Mouse (Mus musculus) layer of hippocampus, adult 18-20 months (tissue): Measurements from ENCODE around the gene Cyp11a1. TPM values are rescaled to one million over a fixed set of nuclear protein-coding genes. Genes with fewer than 3 reads are reported as not detected.

Experiments used
- DNase-seq, 2 experiments: peaks; one replicate each; pipeline ENCODE4 v3.0.0; 2022; ENCODE audit warnings: low spot score in 2 of 2
- total RNA-seq, 2 experiments: library from RNA; stranded (reverse); gene quantifications; 2 replicates each; pipeline ENCODE4 v1.2.3; 2021

Gene Cyp11a1
- total RNA-seq, 2 experiments from 2014 or later, result 0.94 to 1.7 TPM

DNA sequence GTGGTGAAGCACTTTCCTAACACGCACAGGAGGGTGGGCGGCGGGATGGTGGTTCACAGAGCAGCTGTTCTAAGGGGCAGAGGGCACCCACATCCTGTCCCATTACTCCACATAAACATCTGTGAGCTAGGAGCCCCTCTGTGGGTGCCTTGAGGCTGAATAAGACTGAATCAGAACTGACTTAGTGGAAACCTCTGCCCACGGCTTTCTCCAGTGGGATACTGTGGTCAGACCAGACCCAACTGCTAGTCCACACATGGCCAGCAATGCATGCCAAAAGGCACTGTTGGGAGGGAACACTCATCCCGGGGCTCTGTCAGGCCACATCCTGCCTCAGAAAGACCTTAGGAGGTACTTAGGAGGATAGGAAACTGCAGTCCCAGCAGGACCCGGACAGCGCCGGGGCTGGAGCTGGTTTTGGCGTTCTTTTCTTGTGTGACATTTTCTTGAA, 34.0 kb upstream of the Cyp11a1 start:
- no peak for DNase-seq

DNA sequence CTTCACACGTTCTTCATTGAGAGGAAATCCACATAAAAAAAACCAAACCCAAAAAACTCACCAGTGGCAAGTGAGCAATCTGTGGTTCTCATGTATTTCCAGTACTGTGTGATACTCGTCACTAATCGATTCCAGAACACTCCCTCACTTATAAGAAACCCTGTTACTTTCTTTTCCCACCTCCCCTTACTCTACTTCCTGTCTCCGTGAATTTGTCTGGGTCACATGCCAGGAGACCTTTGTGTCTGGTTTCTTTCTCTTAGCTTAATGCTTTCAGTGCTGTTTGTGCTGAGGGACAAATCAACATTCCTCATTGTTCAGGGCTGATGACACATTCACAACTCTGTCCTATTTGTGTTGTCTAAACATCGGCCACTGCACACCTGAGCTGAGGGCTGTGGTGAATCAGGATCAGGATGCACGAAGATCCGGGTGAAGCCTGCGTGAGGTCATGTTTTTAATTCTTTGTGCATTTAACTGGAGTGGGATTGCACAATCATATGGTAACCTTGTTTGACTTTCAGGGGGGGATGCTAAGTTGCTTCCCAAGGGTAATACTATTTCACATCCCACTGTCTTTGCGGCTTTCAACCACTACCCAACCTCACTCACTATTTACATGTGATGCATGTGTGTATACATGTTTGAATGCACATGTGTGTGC, 33.3 kb upstream of the Cyp11a1 start:
- DNase-seq, result no peak

DNA sequence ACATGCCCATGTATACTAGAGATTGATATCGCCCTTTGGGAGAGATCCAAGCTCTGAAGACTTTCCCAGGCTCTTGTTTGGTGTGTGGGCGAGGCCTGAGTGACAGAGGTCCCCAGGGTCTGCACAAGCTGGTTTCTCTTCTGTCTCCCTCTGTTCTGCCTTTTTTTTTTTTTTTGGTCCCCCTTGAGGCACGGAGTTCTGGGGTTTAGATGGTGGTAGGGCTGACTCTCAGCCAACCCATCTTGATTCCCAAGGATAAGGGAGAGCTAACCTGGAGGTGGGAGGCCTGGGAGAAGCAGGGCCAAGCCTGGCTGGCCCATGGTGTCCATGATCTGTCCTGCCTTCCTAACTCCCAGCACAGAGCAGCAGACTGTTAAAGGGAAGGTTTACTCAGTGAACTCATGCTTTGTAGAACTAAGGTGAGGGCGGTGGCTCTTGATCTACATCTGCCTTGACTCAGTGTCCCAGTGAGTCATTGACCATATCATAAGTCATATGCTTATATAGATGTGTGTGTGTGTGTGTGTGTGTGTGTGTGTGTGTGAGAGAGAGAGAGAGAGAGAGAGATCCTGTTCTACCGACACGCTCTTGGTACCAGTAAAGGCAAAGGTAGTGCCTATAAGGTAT, 32.7 kb upstream of the Cyp11a1 start:
- no peak for DNase-seq

DNA sequence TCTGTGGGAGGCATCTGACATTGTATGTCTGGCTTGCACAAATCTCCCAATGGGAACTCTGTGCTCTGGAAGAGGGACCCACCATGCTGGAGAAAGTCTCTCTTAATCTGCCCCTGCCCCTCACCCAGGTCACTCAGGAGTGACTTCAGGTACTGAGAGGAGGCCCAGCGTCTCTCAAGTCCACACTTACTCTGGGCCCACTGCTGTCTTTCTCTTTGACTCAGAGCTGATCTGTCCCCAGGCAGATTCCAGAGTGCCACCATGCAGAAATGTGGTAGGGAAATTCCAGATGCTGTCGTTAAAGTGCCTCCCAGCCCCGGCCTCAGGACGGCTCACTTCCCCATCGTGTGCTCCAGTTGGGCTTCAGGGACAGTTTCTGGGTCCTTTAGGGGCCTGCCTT, 32.0 kb upstream of the Cyp11a1 start:
- DNase-seq, result no peak

DNA sequence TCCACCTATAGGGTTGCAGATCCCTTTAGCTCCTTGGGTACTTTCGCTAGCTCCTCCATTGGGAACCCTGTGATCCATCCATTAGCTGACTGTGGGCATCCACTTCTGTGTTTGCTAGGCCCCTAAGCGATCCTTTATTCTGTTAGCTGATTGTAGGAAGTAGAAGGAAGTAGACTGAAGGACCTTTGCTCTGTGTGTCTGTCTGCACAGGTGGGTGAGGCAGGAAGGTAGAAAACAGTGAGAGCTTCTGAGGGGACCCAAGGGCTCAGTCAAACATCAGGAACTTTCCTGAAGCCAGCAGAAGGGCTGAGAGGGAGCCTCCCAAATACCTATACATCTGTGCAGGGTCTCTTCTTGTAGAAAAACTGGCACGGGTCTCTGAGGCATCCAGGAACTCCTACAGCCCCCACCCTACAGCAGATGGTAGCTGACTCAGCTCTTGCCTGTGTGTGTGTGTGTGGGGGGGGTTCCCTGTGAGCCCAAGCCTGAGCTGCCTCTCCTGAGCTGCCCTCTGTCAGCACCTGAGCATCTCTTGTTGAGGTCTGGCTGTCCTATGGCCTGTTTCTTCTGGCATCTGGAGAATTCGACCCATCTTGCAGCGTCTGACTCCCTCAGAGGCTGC, 30.9 kb upstream of the Cyp11a1 start:
- DNase-seq, result peak in 1 of 2 experiments; percentile 44

DNA sequence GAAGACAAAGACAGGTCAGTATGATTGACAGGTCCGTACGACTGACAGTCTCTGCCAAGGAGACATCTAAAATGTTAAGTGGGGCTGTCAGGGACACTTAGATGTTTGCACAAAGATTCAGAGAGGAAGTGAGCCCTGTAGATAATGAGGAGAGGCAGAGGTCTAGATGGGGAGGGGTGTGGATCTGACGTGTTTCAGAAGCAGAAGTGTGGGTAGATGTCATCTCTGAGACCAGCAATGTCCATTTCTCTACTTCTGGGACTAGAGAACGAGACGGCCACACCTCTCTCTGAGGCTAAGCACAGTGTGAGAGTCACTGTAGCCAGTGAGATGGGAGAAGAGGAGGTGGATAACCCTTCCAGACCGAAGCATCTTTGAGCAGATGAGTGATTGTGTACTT, 28.2 kb upstream of the Cyp11a1 start:
- DNase-seq, result no peak

DNA sequence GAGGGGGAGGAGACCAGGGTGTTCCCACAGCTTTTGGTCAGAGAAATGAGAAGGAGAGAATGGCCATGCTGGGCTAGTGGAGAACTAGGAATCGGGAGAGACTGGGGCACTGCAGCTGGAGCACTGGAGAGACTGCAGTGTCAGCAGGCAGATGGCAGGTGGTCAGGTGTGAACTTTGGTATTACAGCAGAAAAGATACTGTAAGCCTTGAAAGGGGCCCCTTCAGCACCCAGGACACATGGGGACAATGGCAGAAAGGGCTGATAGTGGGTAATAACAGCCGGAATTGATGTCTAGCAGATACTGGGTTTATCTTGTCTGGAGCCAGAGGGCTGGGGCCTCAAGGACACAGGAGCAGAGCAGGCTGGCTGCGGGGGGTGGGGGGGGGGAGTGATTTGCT, 27.4 kb upstream of the Cyp11a1 start:
- no peak for DNase-seq

DNA sequence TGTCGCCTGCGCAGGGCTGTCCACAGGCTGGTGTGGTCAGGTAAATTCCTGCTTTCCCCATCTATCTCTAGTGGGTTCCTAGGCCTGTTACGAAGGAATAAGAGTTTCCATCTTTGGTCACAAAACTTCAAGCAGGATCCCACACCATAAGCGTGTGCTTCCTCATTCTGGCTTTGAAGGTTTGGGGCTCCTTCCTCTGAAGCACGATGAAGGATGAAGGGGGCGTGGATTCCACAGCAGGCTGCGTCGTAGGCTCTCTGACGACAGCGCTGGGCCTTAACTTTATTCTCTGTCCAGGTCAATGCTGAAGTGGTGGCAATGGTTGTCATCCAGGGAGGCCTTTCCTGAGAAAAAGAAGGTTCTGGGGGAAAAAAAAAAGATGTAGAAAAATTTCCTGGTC, 25.6 kb upstream of the Cyp11a1 start:
- no peak for DNase-seq

DNA sequence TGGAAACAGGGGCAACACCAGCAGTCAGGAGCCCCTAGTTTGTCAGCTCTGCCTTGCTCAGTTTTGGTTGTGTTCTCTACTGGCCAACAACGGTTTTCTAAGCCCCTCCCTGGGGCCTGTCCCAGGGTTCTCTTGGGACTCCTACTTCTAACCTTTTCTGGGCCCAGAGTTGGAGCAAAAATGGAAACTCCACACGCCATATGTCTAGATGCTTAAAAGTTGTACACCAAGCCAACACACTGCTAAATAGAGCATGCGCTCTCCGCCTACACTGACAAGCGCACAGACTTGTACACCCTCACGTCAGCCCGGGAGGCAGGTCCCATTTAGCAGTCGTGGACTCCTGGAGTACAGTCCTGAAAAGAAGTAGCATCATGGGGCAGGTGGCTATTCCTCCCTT, 20.9 kb upstream of the Cyp11a1 start:
- peak; percentile 69 to 88 for DNase-seq

DNA sequence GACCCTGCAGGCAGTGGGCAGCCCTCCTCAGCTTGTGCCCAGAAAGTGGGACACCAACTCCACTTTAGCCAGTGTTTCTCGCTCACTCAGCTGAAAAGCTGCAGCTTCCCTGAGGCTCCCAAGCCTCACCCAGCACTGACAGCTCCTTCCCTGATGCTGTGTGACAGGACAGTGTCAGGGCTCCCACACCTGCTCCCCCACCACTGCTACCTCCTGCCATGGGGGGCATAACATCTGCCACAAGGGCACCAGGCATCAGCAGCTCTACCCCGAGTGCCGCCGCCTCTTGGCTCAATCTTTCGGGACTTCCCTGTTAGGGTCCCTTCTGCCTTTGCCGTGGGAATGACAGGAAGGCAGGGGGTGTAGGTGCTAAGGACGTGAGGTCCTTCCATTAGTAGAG, 19.9 kb upstream of the Cyp11a1 start:
- DNase-seq, result no peak

DNA sequence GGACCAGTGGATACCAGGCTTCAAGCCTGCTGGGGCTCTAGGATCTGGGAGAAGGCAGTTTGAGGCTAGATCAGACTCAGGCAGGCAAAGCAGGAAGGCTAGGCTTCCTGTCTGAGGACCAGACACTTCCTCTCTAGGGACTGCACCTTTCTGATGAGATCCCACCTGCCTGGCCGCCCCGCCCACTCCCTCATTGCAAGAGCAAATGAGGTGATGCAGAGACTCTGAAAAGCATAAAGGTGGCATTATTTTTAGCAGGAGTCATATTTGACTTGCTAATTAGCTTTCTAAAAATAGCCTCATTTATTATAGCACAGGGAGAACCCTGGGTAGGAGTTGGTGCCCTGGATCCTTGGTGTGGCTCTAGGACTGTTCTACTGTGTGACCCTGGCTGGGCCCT, 18.1 kb upstream of the Cyp11a1 start:
- DNase-seq, result no peak

DNA sequence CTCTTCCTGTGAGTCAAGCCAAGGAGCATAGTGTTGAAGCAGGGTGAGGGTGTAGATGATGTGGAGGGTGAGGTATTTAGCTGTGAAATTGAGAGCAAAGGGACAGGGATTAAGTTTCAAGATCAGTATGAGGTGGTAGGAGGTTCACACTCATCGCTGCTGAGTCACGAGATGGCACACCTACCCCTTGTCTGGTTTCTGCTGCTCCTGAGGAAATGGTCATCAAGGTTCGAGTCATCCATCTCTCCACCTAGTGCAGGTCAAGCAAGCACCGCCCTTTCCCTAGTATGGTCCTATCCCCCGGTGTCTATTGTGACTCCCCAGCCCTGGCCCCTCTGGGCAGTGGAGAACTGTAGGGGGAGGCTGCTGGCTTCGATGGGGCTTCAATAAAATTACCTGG, 16.9 kb upstream of the Cyp11a1 start:
- no peak for DNase-seq

DNA sequence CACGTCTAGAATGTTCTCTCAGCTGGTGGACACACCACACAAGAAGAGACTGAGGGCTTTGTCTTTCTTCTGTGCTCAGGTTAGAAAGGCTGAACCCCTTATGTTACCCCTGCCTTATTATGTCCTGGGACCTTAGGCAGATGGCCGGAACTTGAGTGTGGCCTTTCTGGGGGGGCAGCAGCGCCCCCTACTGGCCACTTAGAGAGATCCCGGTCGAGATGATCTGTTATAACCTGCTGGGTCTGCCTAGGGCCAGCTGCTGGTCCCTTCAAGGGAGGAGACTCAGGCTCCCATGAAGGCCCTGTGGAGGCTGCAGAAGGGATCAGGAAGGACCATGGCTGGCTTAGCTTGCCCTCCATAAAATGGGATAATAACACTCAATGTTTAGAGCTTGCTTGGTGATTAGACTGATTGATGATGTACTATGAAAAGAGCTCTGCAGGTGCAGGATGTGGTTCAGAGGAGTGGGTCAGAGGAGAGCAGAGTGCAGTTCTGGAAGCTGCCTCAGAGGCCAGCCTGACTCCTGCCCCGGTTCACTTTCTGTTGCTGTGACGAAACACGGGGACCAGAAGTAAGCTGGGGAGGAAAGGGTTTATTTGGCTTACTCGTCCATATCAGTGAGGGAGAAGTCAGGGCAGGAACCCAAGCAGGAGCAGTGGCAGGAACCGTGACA, 15.6 kb upstream of the Cyp11a1 start:
- DNase-seq, result peak in 1 of 2 experiments; percentile 47

DNA sequence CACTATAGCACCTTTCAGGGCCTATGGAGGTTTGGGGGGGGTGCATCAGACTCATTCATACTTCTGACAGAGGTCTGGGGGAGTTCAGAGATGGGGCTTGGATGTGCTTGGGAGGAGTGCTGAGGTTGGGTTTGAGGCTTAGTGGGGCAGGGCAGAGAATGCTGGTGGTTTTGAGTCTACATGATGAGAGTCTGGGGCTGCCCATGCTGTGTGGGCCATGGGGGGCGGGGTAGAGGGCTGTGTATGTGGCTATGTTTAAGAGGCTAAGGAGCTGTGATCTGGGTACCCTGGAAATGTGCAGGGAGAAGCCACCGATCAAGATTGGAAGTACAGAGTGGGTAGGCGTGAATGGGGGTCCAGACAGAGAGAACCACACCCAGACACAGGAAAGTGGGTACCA, 14.2 kb upstream of the Cyp11a1 start:
- no peak for DNase-seq

DNA sequence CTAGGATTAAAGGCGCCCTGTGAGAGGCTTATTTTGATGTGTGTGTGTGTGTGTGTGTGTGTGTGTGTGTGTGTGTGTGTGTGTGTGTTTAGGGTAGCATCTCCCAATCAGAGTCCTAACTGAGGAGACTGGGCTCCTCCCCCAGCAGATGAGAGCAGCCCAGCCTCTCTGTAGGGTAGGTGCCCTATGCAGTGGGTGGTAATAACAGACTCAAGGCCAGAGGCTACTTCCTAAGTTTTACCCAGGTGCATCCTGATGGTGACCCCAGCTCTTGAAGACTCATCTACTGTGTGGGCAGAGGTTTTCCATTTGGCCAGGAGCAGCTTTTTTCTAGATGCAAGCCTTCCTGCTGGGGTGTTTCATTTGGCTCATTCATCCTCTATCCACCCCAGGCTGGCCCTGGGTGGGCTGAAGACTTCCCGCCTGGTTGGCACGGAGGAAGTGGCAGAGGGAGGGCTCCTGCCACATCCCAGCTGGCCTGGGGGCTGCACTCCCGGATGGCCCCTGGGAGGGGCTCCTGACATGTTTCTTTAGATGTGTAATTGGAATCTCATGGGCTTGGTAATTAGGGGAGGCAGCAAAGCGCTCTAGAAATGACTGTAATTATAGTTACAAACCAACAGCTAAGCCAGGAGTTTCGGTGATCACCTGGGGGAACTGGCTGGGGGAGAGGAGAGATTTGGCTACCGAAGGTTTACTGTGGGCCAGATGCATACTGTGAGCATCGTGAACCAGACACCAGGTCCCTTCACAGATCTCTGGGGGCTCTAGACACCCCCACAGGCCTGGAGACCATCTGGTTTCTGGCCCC, 13.2 kb upstream of the Cyp11a1 start:
- DNase-seq, result no peak

DNA sequence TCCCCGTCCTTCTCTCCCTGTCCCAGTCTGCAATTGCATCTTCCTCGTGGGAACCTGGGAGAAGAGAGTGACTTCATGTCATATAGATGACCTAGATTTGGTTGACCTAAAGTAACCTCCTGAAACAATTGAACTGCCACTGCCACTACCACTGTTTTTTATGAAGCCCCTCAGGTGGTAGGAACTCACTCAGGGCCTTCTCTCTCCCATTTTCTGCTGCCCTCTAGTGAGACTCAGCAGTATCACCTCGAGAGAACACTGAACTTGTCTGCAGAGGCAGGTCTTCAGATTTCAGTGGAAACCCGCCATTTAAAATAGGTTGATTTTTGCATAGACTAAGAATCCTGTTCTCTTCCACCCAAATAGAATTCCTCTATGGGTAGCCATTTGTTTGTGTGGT, 10.9 kb upstream of the Cyp11a1 start:
- peak in 1 of 2 experiments; percentile 31 for DNase-seq

DNA sequence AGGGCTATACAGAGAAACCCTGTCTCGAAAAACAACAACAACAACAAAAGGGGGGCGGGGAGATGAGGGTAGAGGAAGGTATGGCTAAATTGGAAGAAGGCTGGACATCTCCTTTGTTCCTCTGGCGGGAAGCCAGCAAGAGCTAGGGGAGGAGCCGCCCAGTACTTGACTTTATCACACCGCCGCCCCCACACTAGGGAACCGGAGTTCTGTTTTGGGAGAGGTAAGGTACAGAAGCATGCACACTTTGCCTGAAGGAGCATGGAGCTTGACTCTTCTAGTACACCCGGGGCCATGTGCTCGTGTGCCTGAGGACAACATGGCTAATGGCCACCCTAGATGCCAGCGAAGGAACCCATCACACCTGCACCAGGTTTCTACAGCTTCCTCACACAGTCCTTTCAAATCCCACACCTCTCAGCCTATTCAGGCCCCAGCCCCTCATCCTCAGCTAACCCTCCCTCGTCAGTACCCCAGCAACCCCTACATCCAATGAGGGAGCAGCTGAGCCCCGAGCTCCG, 8.6 kb upstream of the Cyp11a1 start:
- no peak for DNase-seq

DNA sequence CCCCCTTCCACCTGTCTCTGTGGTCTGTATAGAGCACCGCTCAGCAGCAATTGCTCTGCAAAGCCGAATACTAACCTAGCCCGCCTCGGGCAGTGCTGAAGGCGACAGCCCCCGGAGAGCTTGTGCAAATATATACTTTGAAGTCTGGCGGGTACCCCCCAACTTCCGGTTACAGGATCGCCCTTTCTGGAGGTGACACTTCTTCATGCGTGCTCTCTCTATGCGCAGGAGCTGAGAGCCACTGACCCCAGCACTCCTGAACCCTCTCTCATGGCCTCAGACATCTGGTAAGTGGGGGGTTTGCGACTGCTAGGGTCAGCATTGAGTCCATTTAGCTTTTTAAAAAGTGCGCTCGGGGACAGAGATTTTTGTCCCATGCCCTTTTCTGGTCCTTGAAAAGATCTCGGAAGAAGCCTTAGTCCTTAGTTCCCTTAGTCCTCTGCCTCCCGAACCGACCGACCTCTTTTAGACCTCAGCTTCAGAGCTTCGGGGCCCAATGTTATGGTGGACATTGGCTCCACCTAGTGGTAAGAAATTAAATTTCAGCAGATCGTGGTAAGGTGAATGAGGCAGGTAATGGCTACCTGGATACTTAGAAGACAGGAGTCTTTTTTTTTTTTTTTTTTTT, 8.1 kb upstream of the Cyp11a1 start:
- peak in 1 of 2 experiments; percentile 75 for DNase-seq

DNA sequence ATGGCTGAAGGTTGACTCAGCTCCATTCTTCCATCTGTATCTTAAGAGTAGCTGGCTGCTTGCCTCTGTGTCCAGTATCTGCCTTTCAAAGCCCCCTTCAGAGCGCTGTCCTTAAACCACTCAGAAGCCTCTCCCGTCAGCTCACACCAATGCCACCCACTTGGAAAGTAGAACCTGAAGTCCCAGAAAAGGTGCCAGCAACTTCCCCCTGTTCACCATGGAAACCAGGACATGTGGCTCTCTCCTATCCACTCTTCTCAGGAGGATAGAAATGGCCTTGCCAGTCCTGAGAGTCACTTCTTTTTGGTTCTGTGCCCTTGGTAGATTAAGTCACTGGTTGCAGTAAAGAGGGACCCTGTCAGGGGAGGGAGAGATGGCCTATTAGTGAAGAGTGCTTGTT, 7.5 kb upstream of the Cyp11a1 start:
- DNase-seq, result no peak

DNA sequence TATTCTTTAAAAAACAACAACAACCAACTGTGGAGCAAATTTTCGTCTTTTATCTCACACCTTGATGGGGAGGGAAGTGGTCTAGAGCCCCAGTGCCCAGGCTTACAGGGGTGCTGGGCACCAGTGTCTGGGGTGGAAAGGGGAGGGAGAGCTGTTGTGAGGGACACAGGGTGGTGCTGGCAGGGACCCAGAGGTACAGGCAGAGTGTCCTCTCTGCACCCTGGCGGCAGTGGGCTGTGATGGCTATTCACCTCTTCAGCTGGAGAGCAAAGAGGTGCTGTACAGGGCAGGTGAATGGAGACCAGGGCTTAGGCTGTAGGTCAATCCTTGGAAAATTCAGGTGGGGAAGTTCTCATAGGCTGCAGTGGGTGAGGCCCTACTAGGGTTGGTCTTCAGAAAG, 6.5 kb upstream of the Cyp11a1 start:
- DNase-seq, result no peak

DNA sequence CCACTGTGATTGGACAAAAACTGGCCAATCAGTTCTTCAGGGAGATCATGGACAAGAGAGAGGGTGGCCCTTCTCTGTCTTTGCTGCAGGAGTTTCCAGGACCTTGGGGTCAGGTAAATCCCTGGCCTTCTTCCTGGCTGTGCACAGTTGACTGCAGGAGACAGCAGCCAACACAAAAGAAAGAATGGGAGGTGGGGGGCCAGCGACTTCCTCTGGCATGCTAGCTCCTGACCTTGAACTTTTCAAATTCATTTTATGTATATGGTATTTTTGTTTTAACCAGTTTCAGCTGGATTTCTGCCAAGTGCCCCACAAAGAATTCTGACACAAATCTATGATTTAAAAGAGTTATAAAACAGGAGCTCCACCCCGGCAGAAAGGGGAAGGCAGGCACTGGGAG, 2.9 kb upstream of the Cyp11a1 start:
- DNase-seq, result no peak
